Mouse (Mus musculus) megakaryocyte progenitor cell, adult 5-6 weeks (primary cell): ENCODE data around the gene Eps8l2. TPM values are rescaled to one million over a fixed set of nuclear protein-coding genes. Genes with fewer than 3 reads are reported as not detected.
"Not testable (repeated sequence)": the region's sequence is repeated elsewhere in the genome, so short reads cannot be mapped to it uniquely, and the experiment has no call there.

Source experiments
- ATAC-seq: replicated peaks from 2 replicates; pipeline ENCODE4 v1.8.0; 2016; ENCODE audit warnings: mild to moderate bottlenecking, moderate TSS enrichment, inconsistent platforms; ENCODE audit not compliant: poor library complexity
- total RNA-seq, 2 experiments: library from RNA; stranded (forward) in 1 of 2; stranded (reverse) in 1 of 2; fragments of 157-497, 149-512 nt in 1 of 2; fragments of 200-1000 nt in 1 of 2; gene quantifications; 2 replicates each; pipeline versions ENCODE4 v1.2.3 to v1.2.4; 2015 to 2017

Gene Eps8l2
- total RNA-seq, 2 experiments from 2014 or later: 0.67 TPM; not detected in 1

- ATAC-seq: no peak
Observed at GRCm38 (mm10) chr7:141405466-141405865, 66.8 kb downstream of the Eps8l2 start.

GRCm38 (mm10) chr7:141407670-141408069 is 69.0 kb downstream of the Eps8l2 start:
- ATAC-seq: not testable (repeated sequence)

- ATAC-seq: peak; percentile 93
Observed at GRCm38 (mm10) chr7:141408833-141409232, 70.2 kb downstream of the Eps8l2 start.

- ATAC-seq: no peak
Observed at GRCm38 (mm10) chr7:141410631-141411030, 72.0 kb downstream of the Eps8l2 start.

GRCm38 (mm10) chr7:141411667-141412066 is 73.0 kb downstream of the Eps8l2 start:
- ATAC-seq: no peak

Other genes with a start within 250 kb of the Eps8l2 start
- gene Sigirr, start 238.3 kb upstream of the Eps8l2 start, total RNA-seq (2015): 12.3 and 12.6 TPM in 2 replicates
- gene Sigirr, start 238.3 kb upstream of the Eps8l2 start, total RNA-seq (2017): 5.8 and 14.0 TPM in 2 replicates
- gene Ano9, start 221.1 kb upstream of the Eps8l2 start, total RNA-seq (2015): not detected in 2 replicates
- not detected in 2 replicates for gene Ano9, start 221.1 kb upstream of the Eps8l2 start, total RNA-seq (2017)
- gene Ptdss2, start 216.5 kb upstream of the Eps8l2 start, total RNA-seq (2015): 5.8 and 9.2 TPM in 2 replicates
- 5.7 and 5.8 TPM in 2 replicates for gene Ptdss2, start 216.5 kb upstream of the Eps8l2 start, total RNA-seq (2017)
- gene Rnh1, start 166.0 kb upstream of the Eps8l2 start, total RNA-seq (2015): 36.0 and 41.3 TPM in 2 replicates
- gene Rnh1, start 166.0 kb upstream of the Eps8l2 start, total RNA-seq (2017): 43.4 and 57.6 TPM in 2 replicates
- gene Hras, start 144.9 kb upstream of the Eps8l2 start, total RNA-seq (2015): 30.5 and 40.6 TPM in 2 replicates
- gene Hras, start 144.9 kb upstream of the Eps8l2 start, total RNA-seq (2017): 19.9 and 23.7 TPM in 2 replicates
- gene Lrrc56, start 144.7 kb upstream of the Eps8l2 start, total RNA-seq (2015): 0.39 and 0.84 TPM in 2 replicates
- gene Lrrc56, start 144.7 kb upstream of the Eps8l2 start, total RNA-seq (2017): 0.50 and 3.4 TPM in 2 replicates
- 0.20 and 0.89 TPM in 2 replicates for gene Lmntd2, start 124.8 kb upstream of the Eps8l2 start, total RNA-seq (2015)
- gene Lmntd2, start 124.8 kb upstream of the Eps8l2 start, total RNA-seq (2017): 0.10 TPM in 1 of 2 replicates, not detected in the other
- 3.2 and 4.3 TPM in 2 replicates for gene Rassf7, start 123.0 kb upstream of the Eps8l2 start, total RNA-seq (2015)
- 2.2 and 6.6 TPM in 2 replicates for gene Rassf7, start 123.0 kb upstream of the Eps8l2 start, total RNA-seq (2017)
- gene Phrf1, start 110.1 kb upstream of the Eps8l2 start, total RNA-seq (2015): 51.0 and 53.0 TPM in 2 replicates
- 60.4 and 62.2 TPM in 2 replicates for gene Phrf1, start 110.1 kb upstream of the Eps8l2 start, total RNA-seq (2017)
- gene Irf7, start 72.4 kb upstream of the Eps8l2 start, total RNA-seq (2015): 2.4 and 3.0 TPM in 2 replicates
- gene Irf7, start 72.4 kb upstream of the Eps8l2 start, total RNA-seq (2017): 2.9 and 4.7 TPM in 2 replicates
- not detected in 2 replicates for gene Cdhr5, start 62.1 kb upstream of the Eps8l2 start, total RNA-seq (2015)
- gene Cdhr5, start 62.1 kb upstream of the Eps8l2 start, total RNA-seq (2017): not detected in 2 replicates
- not detected in 2 replicates for gene Sct, start 59.7 kb upstream of the Eps8l2 start, total RNA-seq (2015)
- not detected in 2 replicates for gene Sct, start 59.7 kb upstream of the Eps8l2 start, total RNA-seq (2017)
- not detected in 2 replicates for gene Drd4, start 46.9 kb upstream of the Eps8l2 start, total RNA-seq (2015)
- not detected in 2 replicates for gene Drd4, start 46.9 kb upstream of the Eps8l2 start, total RNA-seq (2017)
- gene Deaf1, start 11.2 kb upstream of the Eps8l2 start, total RNA-seq (2015): 33.6 and 33.7 TPM in 2 replicates
- 19.8 and 23.0 TPM in 2 replicates for gene Deaf1, start 11.2 kb upstream of the Eps8l2 start, total RNA-seq (2017)
- gene Tmem80, start 11.1 kb upstream of the Eps8l2 start, total RNA-seq (2015): 11.1 and 11.7 TPM in 2 replicates
- 9.1 and 9.2 TPM in 2 replicates for gene Tmem80, start 11.1 kb upstream of the Eps8l2 start, total RNA-seq (2017)
- gene Taldo1, start 53.3 kb downstream of the Eps8l2 start, total RNA-seq (2015): 103 and 117 TPM in 2 replicates
- 508 and 513 TPM in 2 replicates for gene Taldo1, start 53.3 kb downstream of the Eps8l2 start, total RNA-seq (2017)
- 21.9 and 25.9 TPM in 2 replicates for gene Gatd1, start 75.3 kb downstream of the Eps8l2 start, total RNA-seq (2015)
- gene Gatd1, start 75.3 kb downstream of the Eps8l2 start, total RNA-seq (2017): 13.5 and 16.3 TPM in 2 replicates
- gene Cend1, start 90.6 kb downstream of the Eps8l2 start, total RNA-seq (2015): not detected in 2 replicates
- not detected in 2 replicates for gene Cend1, start 90.6 kb downstream of the Eps8l2 start, total RNA-seq (2017)
- gene Slc25a22, start 99.0 kb downstream of the Eps8l2 start, total RNA-seq (2015): 15.5 and 19.8 TPM in 2 replicates
- gene Slc25a22, start 99.0 kb downstream of the Eps8l2 start, total RNA-seq (2017): 4.4 and 5.3 TPM in 2 replicates
- gene Pidd1, start 105.1 kb downstream of the Eps8l2 start, total RNA-seq (2015): 14.2 and 14.4 TPM in 2 replicates
- 9.7 and 11.2 TPM in 2 replicates for gene Pidd1, start 105.1 kb downstream of the Eps8l2 start, total RNA-seq (2017)
- gene Rplp2, start 108.5 kb downstream of the Eps8l2 start, total RNA-seq (2015): 2,968 and 3,129 TPM in 2 replicates
- 2,070 and 2,265 TPM in 2 replicates for gene Rplp2, start 108.5 kb downstream of the Eps8l2 start, total RNA-seq (2017)
- gene Pnpla2, start 116.3 kb downstream of the Eps8l2 start, total RNA-seq (2015): 44.5 and 44.9 TPM in 2 replicates
- 15.6 and 20.1 TPM in 2 replicates for gene Pnpla2, start 116.3 kb downstream of the Eps8l2 start, total RNA-seq (2017)
- gene Cracr2b, start 122.2 kb downstream of the Eps8l2 start, total RNA-seq (2015): 8.6 and 8.9 TPM in 2 replicates
- gene Cracr2b, start 122.2 kb downstream of the Eps8l2 start, total RNA-seq (2017): 11.4 and 16.6 TPM in 2 replicates
- gene Cd151, start 128.5 kb downstream of the Eps8l2 start, total RNA-seq (2015): 11.0 and 14.7 TPM in 2 replicates
- 14.5 and 22.1 TPM in 2 replicates for gene Cd151, start 128.5 kb downstream of the Eps8l2 start, total RNA-seq (2017)
- gene Polr2l, start 136.3 kb downstream of the Eps8l2 start, total RNA-seq (2015): 31.3 and 40.2 TPM in 2 replicates
- 45.0 and 46.7 TPM in 2 replicates for gene Polr2l, start 136.3 kb downstream of the Eps8l2 start, total RNA-seq (2017)
- gene Tspan4, start 136.4 kb downstream of the Eps8l2 start, total RNA-seq (2015): 18.3 and 23.9 TPM in 2 replicates
- 38.2 and 39.1 TPM in 2 replicates for gene Tspan4, start 136.4 kb downstream of the Eps8l2 start, total RNA-seq (2017)
- gene Chid1, start 201.0 kb downstream of the Eps8l2 start, total RNA-seq (2015): 5.8 and 6.3 TPM in 2 replicates
- 31.2 and 38.7 TPM in 2 replicates for gene Chid1, start 201.0 kb downstream of the Eps8l2 start, total RNA-seq (2017)
- 18.3 and 20.0 TPM in 2 replicates for gene Ap2a2, start 223.3 kb downstream of the Eps8l2 start, total RNA-seq (2015)
- gene Ap2a2, start 223.3 kb downstream of the Eps8l2 start, total RNA-seq (2017): 23.4 and 23.6 TPM in 2 replicates